Mouse (Mus musculus) forebrain, postnatal 0 days (tissue): Measurements from ENCODE around the gene Fkbpl. TPM values are rescaled to one million over a fixed set of nuclear protein-coding genes. Genes with fewer than 3 reads are reported as not detected.
A peak's percentile ranks its signal among the peaks of the same experiment; 100 is the strongest.

ENCODE experiments used
- ATAC-seq: fragments of 200-750 bp; cut with Nextera tagmentation; 2 replicates; pipeline ENCODE4 v1.8.0; 2017; ENCODE audit warnings: mild to moderate bottlenecking, moderate library complexity
- DNase-seq: peaks from one replicate; pipeline ENCODE4 v3.0.0-alpha.2; 2015
- H3K27ac ChIP-seq: fragments of 300-500 bp; sonication (generic); 2 replicates; pipeline ENCODE4 v1.5.1; 2014; ENCODE audit warnings: low read depth, mild to moderate bottlenecking, antibody characterized with exemption, low read length, moderate library complexity, mixed read lengths
- H3K27me3 ChIP-seq: fragments of 300-500 bp; sonication (generic); 2 replicates; pipeline ENCODE4 v1.6.1; 2014; ENCODE audit warnings: mild to moderate bottlenecking, low read length, mixed read lengths; ENCODE audit not compliant: insufficient read depth
- H3K36me3 ChIP-seq: fragments of 300-500 bp; sonication (generic); 2 replicates; pipeline ENCODE4 v1.6.1; 2014; ENCODE audit warnings: mild to moderate bottlenecking, moderate library complexity; ENCODE audit not compliant: insufficient read depth
- H3K4me1 ChIP-seq: fragments of 300-500 bp; sonication (generic); 2 replicates; pipeline ENCODE4 v1.6.1; 2014; ENCODE audit warnings: antibody characterized with exemption; ENCODE audit not compliant: insufficient read depth
- H3K4me2 ChIP-seq: fragments of 300-500 bp; sonication (generic); 2 replicates; pipeline ENCODE4 v1.6.1; 2014; ENCODE audit warnings: low read depth, mild to moderate bottlenecking, moderate library complexity
- H3K4me3 ChIP-seq: fragments of 300-500 bp; sonication (generic); 2 replicates; pipeline ENCODE4 v1.5.1; 2014; ENCODE audit warnings: low read depth, low read length, mixed read lengths
- H3K9ac ChIP-seq: fragments of 300-500 bp; sonication (generic); 2 replicates; pipeline ENCODE4 v1.6.1; 2014; ENCODE audit warnings: mild to moderate bottlenecking
- H3K9me3 ChIP-seq: fragments of 300-500 bp; sonication (generic); 2 replicates; pipeline ENCODE4 v1.6.1; 2016; ENCODE audit warnings: low read length
- CTCF ChIP-seq: sonication (generic); IDR thresholded peaks from 2 replicates; pipeline ENCODE4 v1.5.1; 2016; ENCODE audit warnings: antibody characterized with exemption, control low read depth, low read depth
- WGBS: fragments of 180-500 bp; shearing (Covaris S2); extraction: QIAGEN DNeasy Blood & Tissue Kit; methylation state at CpG from one replicate; pipeline ENCODE4 v1.1.7; 2014; 5-methylcytosine and 5-hydroxymethylcytosine counted together
- polyA plus RNA-seq: library from polyadenylated mRNA; unstranded; fragments of >200 nt; fragmentation: Nextera tagmentation; extraction: Ambion mirVana; gene quantifications from 2 replicates; pipeline ENCODE4 v1.2.1, GENCODE M21; 2015
- total RNA-seq: library from RNA; depleted of rRNA; stranded (reverse); fragments of >200 nt; gene quantifications from 2 replicates; pipeline ENCODE4 v1.2.3, GENCODE M21; 2014; rRNA removed

The Fkbpl gene
- total and polyA plus RNA-seq, 2 experiments from 2014 or later, result 9.6 to 11.4 TPM

- Histone ChIP-seq H3K9me3 (no peaks in the 10 kb centered on the region), H3K4me2 (no peak overlapping the region), H3K27ac (no peak overlapping the region), H3K4me1 (no peaks in the 10 kb centered on the region), H3K27me3 (no peaks in the 10 kb centered on the region), H3K9ac (no peak overlapping the region), H3K36me3 (no peaks in the 10 kb centered on the region), H3K4me3 (no peak overlapping the region)
- DNase-seq (no peak), ATAC-seq (no peak)
- WGBS, result 66% methylated on average over 10 of the region's 10 CpGs
- no peak for TF ChIP-seq CTCF
Observed at GRCm38 (mm10) chr17:34683686-34684220, 39.2 kb downstream of the Fkbpl start.

- 62% methylated on average over 9 of the region's 9 CpGs for WGBS
- no peaks in the 10 kb centered on the region for H3K27me3 ChIP-seq
- H3K4me3 ChIP-seq, result no peak overlapping the region
- H3K4me1 ChIP-seq, result no peaks in the 10 kb centered on the region
- H3K9me3 ChIP-seq, result no peaks in the 10 kb centered on the region
- H3K9ac ChIP-seq, result no peak overlapping the region
- ATAC-seq, result peak; percentile 34; the same call in 1 of the 2 replicates
- H3K27ac ChIP-seq, result no peak overlapping the region
- TF ChIP-seq CTCF, result no peak
- H3K4me2 ChIP-seq, result no peak overlapping the region
- DNase-seq, result no peak
- H3K36me3 ChIP-seq, result no peaks in the 10 kb centered on the region
Observed at GRCm38 (mm10) chr17:34684253-34684893, 39.8 kb downstream of the Fkbpl start.

GRCm38 (mm10) chr17:34685120-34686110, 40.9 kb downstream of the Fkbpl start:
- Histone ChIP-seq H3K36me3 (no peaks in the 10 kb centered on the region), H3K4me1 (no peaks in the 10 kb centered on the region), H3K9me3 (no peaks in the 10 kb centered on the region), H3K27ac (no peak overlapping the region), H3K27me3 (no peaks in the 10 kb centered on the region), H3K9ac (no peak overlapping the region), H3K4me2 (no peak overlapping the region), H3K4me3 (no peak overlapping the region)
- DNase-seq (peak; percentile 61), ATAC-seq (0 out of 2 replicates have a peak, but pooled peaks have one; percentile 47)
- no peak for TF ChIP-seq CTCF
- 76% methylated on average over 28 of the region's 28 CpGs for WGBS

GRCm38 (mm10) chr17:34688889-34689288, 44.3 kb downstream of the Fkbpl start:
- Histone ChIP-seq H3K9ac (no peak overlapping the region), H3K27ac (no peak overlapping the region), H3K4me1 (no peaks in the 10 kb centered on the region), H3K4me3 (no peak overlapping the region), H3K36me3 (no peaks in the 10 kb centered on the region), H3K9me3 (no peaks in the 10 kb centered on the region), H3K27me3 (no peaks in the 10 kb centered on the region), H3K4me2 (no peak overlapping the region)
- no peak for TF ChIP-seq CTCF
- DNase-seq, result no peak
- WGBS, result 95% methylated on average over 7 of the region's 7 CpGs
- ATAC-seq, result no peak

GRCm38 (mm10) chr17:34690458-34690857, 45.9 kb downstream of the Fkbpl start:
- no peak for DNase-seq
- Histone ChIP-seq H3K9me3 (no peaks in the 10 kb centered on the region), H3K27ac (no peak overlapping the region), H3K4me2 (no peak overlapping the region), H3K36me3 (no peaks in the 10 kb centered on the region), H3K4me3 (no peak overlapping the region), H3K4me1 (no peaks in the 10 kb centered on the region), H3K27me3 (no peaks in the 10 kb centered on the region), H3K9ac (no peak overlapping the region)
- TF ChIP-seq CTCF, result no peak
- ATAC-seq, result no peak
- 70% methylated on average over 4 of the region's 4 CpGs for WGBS

- ATAC-seq (no peak), DNase-seq (no peak)
- no peak overlapping the region for H3K9ac ChIP-seq
- H3K36me3 ChIP-seq, result no peaks in the 10 kb centered on the region
- H3K27ac ChIP-seq, result no peak overlapping the region
- no peaks in the 10 kb centered on the region for H3K9me3 ChIP-seq
- 66% methylated on average over 7 of the region's 7 CpGs for WGBS
- H3K4me1 ChIP-seq, result no peaks in the 10 kb centered on the region
- TF ChIP-seq CTCF, result no peak
- no peaks in the 10 kb centered on the region for H3K27me3 ChIP-seq
- no peak overlapping the region for H3K4me2 ChIP-seq
- no peak overlapping the region for H3K4me3 ChIP-seq
Observed at GRCm38 (mm10) chr17:34692906-34693305, 48.3 kb downstream of the Fkbpl start.

Other genes starting within 250 kb of the Fkbpl start
- gene BC051142, start 245.9 kb upstream of the Fkbpl start, total RNA-seq, result 6.5 and 9.0 TPM in 2 replicates
- 4.4 and 5.5 TPM in 2 replicates for gene BC051142, start 245.9 kb upstream of the Fkbpl start, polyA plus RNA-seq
- not detected in 2 replicates for gene Btnl4, start 167.4 kb upstream of the Fkbpl start, total RNA-seq
- not detected in 2 replicates for gene Btnl4, start 167.4 kb upstream of the Fkbpl start, polyA plus RNA-seq
- not detected in 2 replicates for gene Btnl6, start 127.4 kb upstream of the Fkbpl start, total RNA-seq
- gene Btnl6, start 127.4 kb upstream of the Fkbpl start, polyA plus RNA-seq, result not detected in 2 replicates
- gene Notch4, start 80.5 kb upstream of the Fkbpl start, total RNA-seq, result 2.8 and 16.0 TPM in 2 replicates
- 3.8 and 5.5 TPM in 2 replicates for gene Notch4, start 80.5 kb upstream of the Fkbpl start, polyA plus RNA-seq
- 1.2 and 2.4 TPM in 2 replicates for gene Gpsm3, start 55.0 kb upstream of the Fkbpl start, total RNA-seq
- 4.2 and 4.6 TPM in 2 replicates for gene Gpsm3, start 55.0 kb upstream of the Fkbpl start, polyA plus RNA-seq
- gene Pbx2, start 53.5 kb upstream of the Fkbpl start, total RNA-seq, result 56.7 and 75.2 TPM in 2 replicates
- 3.9 and 5.9 TPM in 2 replicates for gene Pbx2, start 53.5 kb upstream of the Fkbpl start, polyA plus RNA-seq
- gene Ager, start 46.9 kb upstream of the Fkbpl start, total RNA-seq, result 1.8 and 2.8 TPM in 2 replicates
- 0.92 and 1.2 TPM in 2 replicates for gene Ager, start 46.9 kb upstream of the Fkbpl start, polyA plus RNA-seq
- 39.0 and 45.3 TPM in 2 replicates for gene Rnf5, start 41.1 kb upstream of the Fkbpl start, total RNA-seq
- 245 and 252 TPM in 2 replicates for gene Rnf5, start 41.1 kb upstream of the Fkbpl start, polyA plus RNA-seq
- 187 and 217 TPM in 2 replicates for gene Agpat1, start 40.5 kb upstream of the Fkbpl start, total RNA-seq
- 88.5 and 104 TPM in 2 replicates for gene Agpat1, start 40.5 kb upstream of the Fkbpl start, polyA plus RNA-seq
- 2.7 and 3.2 TPM in 2 replicates for gene Egfl8, start 28.8 kb upstream of the Fkbpl start, total RNA-seq
- 3.8 and 4.8 TPM in 2 replicates for gene Egfl8, start 28.8 kb upstream of the Fkbpl start, polyA plus RNA-seq
- gene Ppt2, start 16.3 kb upstream of the Fkbpl start, total RNA-seq, result 24.2 and 27.2 TPM in 2 replicates
- 17.6 and 20.2 TPM in 2 replicates for gene Ppt2, start 16.3 kb upstream of the Fkbpl start, polyA plus RNA-seq
- 7.8 and 11.4 TPM in 2 replicates for gene Prrt1, start 15.2 kb upstream of the Fkbpl start, total RNA-seq
- 12.2 and 15.1 TPM in 2 replicates for gene Prrt1, start 15.2 kb upstream of the Fkbpl start, polyA plus RNA-seq
- gene Atf6b, start 2.4 kb downstream of the Fkbpl start, total RNA-seq, result 39.9 and 43.7 TPM in 2 replicates
- 86.1 and 86.4 TPM in 2 replicates for gene Atf6b, start 2.4 kb downstream of the Fkbpl start, polyA plus RNA-seq
- 1.0 and 1.7 TPM in 2 replicates for gene Tnxb, start 25.8 kb downstream of the Fkbpl start, total RNA-seq
- gene Tnxb, start 25.8 kb downstream of the Fkbpl start, polyA plus RNA-seq, result 0.08 and 0.16 TPM in 2 replicates
- 1.5 and 1.6 TPM in 2 replicates for gene C4b, start 99.1 kb downstream of the Fkbpl start, total RNA-seq
- gene C4b, start 99.1 kb downstream of the Fkbpl start, polyA plus RNA-seq, result 0.59 and 0.75 TPM in 2 replicates
- gene Cyp21a1, start 159.8 kb downstream of the Fkbpl start, total RNA-seq, result not detected in 2 replicates
- not detected in 2 replicates for gene Cyp21a1, start 159.8 kb downstream of the Fkbpl start, polyA plus RNA-seq
- gene Stk19, start 192.2 kb downstream of the Fkbpl start, total RNA-seq, result 41.9 and 55.6 TPM in 2 replicates
- gene Stk19, start 192.2 kb downstream of the Fkbpl start, polyA plus RNA-seq, result 55.7 and 61.1 TPM in 2 replicates
- gene Dxo, start 192.3 kb downstream of the Fkbpl start, total RNA-seq, result 40.0 and 46.0 TPM in 2 replicates
- 56.0 and 57.8 TPM in 2 replicates for gene Dxo, start 192.3 kb downstream of the Fkbpl start, polyA plus RNA-seq
- gene Skiv2l, start 205.4 kb downstream of the Fkbpl start, total RNA-seq, result 91.8 and 97.7 TPM in 2 replicates
- 36.9 and 42.8 TPM in 2 replicates for gene Skiv2l, start 205.4 kb downstream of the Fkbpl start, polyA plus RNA-seq
- gene Nelfe, start 205.6 kb downstream of the Fkbpl start, total RNA-seq, result 32.0 and 56.2 TPM in 2 replicates
- gene Nelfe, start 205.6 kb downstream of the Fkbpl start, polyA plus RNA-seq, result 49.6 and 54.6 TPM in 2 replicates
- gene Cfb, start 217.8 kb downstream of the Fkbpl start, total RNA-seq, result 0.67 and 1.4 TPM in 2 replicates
- gene Cfb, start 217.8 kb downstream of the Fkbpl start, polyA plus RNA-seq, result 1.0 and 1.7 TPM in 2 replicates
- 25.2 and 32.6 TPM in 2 replicates for gene Zbtb12, start 234.7 kb downstream of the Fkbpl start, total RNA-seq
- 5.3 and 7.7 TPM in 2 replicates for gene Zbtb12, start 234.7 kb downstream of the Fkbpl start, polyA plus RNA-seq
- gene Gm20547, start 237.3 kb downstream of the Fkbpl start, total RNA-seq, result not detected in 2 replicates
- gene Gm20547, start 237.3 kb downstream of the Fkbpl start, polyA plus RNA-seq, result not detected in 2 replicates